Mouse (Mus musculus) embryonic facial prominence, embryonic 13.5 days (tissue): ENCODE results near the gene Sparc. TPM values are rescaled to one million over a fixed set of nuclear protein-coding genes. Genes with fewer than 3 reads are reported as not detected.

ENCODE experiments used
- ATAC-seq: fragments of 200-750 bp; cut with Nextera tagmentation; 2 replicates; pipeline ENCODE4 v1.8.0; 2017; ENCODE audit warnings: low read depth; ENCODE audit not compliant: insufficient number of reproducible peaks, insufficient read depth, low FRiP score, low TSS enrichment
- H3K27ac ChIP-seq: fragments of 300-500 bp; sonication (generic); 2 replicates; pipeline ENCODE4 v1.5.1; 2015; ENCODE audit warnings: moderate library complexity, mild to moderate bottlenecking, inconsistent platforms
- H3K27me3 ChIP-seq: fragments of 300-500 bp; sonication (generic); 2 replicates; pipeline ENCODE4 v1.6.1; 2015; ENCODE audit warnings: mild to moderate bottlenecking, inconsistent platforms
- H3K36me3 ChIP-seq: fragments of 300-500 bp; sonication (generic); 2 replicates; pipeline ENCODE4 v1.6.1; 2015; ENCODE audit warnings: mild to moderate bottlenecking, inconsistent platforms
- H3K4me1 ChIP-seq: fragments of 300-500 bp; sonication (generic); 2 replicates; pipeline ENCODE4 v1.6.1; 2015; ENCODE audit warnings: inconsistent platforms
- H3K4me2 ChIP-seq: fragments of 300-500 bp; sonication (generic); 2 replicates; pipeline ENCODE4 v1.6.1; 2015; ENCODE audit warnings: moderate library complexity, mild to moderate bottlenecking, inconsistent platforms
- H3K4me3 ChIP-seq: fragments of 300-500 bp; sonication (generic); 2 replicates; pipeline ENCODE4 v1.5.1; 2015; ENCODE audit warnings: mild to moderate bottlenecking, inconsistent platforms
- H3K9ac ChIP-seq: fragments of 300-500 bp; sonication (generic); 2 replicates; pipeline ENCODE4 v1.6.1; 2015; ENCODE audit warnings: mild to moderate bottlenecking, inconsistent platforms
- H3K9me3 ChIP-seq: fragments of 300-500 bp; sonication (generic); 2 replicates; pipeline ENCODE4 v1.6.1; 2016; ENCODE audit warnings: inconsistent platforms
- WGBS: fragments of 180-500 bp; shearing (Covaris S2); methylation state at CpG from one replicate; pipeline ENCODE4 v1.1.7; 2015; ENCODE audit warnings: mixed read lengths; 5-methylcytosine and 5-hydroxymethylcytosine counted together
- polyA plus RNA-seq: library from polyadenylated mRNA; unstranded; fragments of >200 nt; fragmentation: Nextera tagmentation; extraction: Ambion mirVana; gene quantifications from 2 replicates; pipeline ENCODE4 v1.2.1, GENCODE M21; 2015

Gene Sparc
- polyA plus RNA-seq, 1 experiment from 2014 or later, result 1,239 TPM

DNA sequence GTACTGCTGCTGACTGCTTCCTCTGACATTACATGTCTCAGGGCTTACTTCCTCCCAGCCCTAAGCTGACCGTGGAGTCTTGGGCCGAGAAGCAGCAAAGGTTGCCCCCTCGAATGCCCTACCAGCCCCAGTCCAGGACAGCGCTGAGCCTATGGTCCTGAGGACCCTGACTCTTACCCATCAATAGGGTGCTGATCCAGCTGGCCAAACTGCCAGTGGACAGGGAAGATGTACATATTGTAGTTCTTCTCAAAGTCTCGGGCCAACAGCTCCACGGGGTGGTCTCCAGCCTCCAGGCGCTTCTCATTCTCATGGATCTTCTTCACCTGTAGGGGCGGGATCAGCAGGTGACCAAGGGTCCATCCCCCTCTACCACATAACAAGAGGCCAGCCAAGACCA lies 24.6 kb downstream of the Sparc start:
- Histone ChIP-seq H3K36me3 (peaks cover 89% of the 10 kb centered on the region), H3K4me2 (no peak overlapping the region), H3K9ac (no peak overlapping the region), H3K9me3 (no peaks in the 10 kb centered on the region), H3K27ac (no peak overlapping the region), H3K4me1 (peaks cover 3% of the 10 kb centered on the region; the same call in 1 of the 2 replicates), H3K27me3 (no peaks in the 10 kb centered on the region), H3K4me3 (no peak overlapping the region)
- ATAC-seq, result 0 out of 2 replicates have a peak, but pooled peaks have one; percentile 35
- whole genome bisulfite sequencing, result 92% methylated on average over 8 of the region's 8 CpGs

GRCm38 (mm10) chr11:55397441-55397840 lies 25.5 kb downstream of the Sparc start:
- no peak overlapping the region for H3K4me2 ChIP-seq
- H3K36me3 ChIP-seq, result peaks cover 80% of the 10 kb centered on the region
- H3K9ac ChIP-seq, result 0 out of 2 replicates have a peak overlapping the region, but pooled peaks have one; percentile 32
- no peaks in the 10 kb centered on the region for H3K9me3 ChIP-seq
- no peak overlapping the region for H3K27ac ChIP-seq
- peaks cover 4% of the 10 kb centered on the region; the same call in 1 of the 2 replicates for H3K4me1 ChIP-seq
- H3K4me3 ChIP-seq, result no peak overlapping the region
- H3K27me3 ChIP-seq, result no peaks in the 10 kb centered on the region
- no peak for ATAC-seq
- WGBS, result 86% methylated on average over 9 of the region's 9 CpGs

DNA sequence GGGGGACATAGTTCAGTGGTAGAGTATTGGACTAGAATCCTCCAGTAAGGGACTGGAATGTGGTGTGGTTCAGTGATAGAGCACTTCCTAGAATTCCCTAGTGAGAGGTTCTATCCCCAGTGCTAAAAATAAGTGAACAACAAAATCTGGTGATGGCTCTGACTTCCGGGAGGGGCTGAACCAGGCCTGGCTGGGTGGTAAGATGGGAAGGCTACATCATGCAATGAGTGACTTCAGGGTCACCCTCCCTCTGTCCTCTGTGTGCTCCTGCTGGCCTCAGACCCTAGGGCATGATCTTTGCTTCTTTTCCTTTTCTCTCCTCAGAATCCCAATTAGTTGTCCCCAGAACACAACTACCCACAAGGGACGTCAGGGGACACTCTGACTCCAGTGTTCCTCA lies 25.9 kb downstream of the Sparc start:
- Histone ChIP-seq H3K9ac (no peak overlapping the region), H3K9me3 (no peaks in the 10 kb centered on the region), H3K4me2 (no peak overlapping the region), H3K27me3 (no peaks in the 10 kb centered on the region), H3K27ac (no peak overlapping the region), H3K36me3 (peaks cover 76% of the 10 kb centered on the region), H3K4me3 (no peak overlapping the region), H3K4me1 (peaks cover 5% of the 10 kb centered on the region; the same call in 1 of the 2 replicates)
- WGBS, result 69% methylated on average over 2 of the region's 2 CpGs
- no peak for ATAC-seq

GRCm38 (mm10) chr11:55395073-55395642 lies 27.8 kb downstream of the Sparc start:
- no peaks in the 10 kb centered on the region for H3K27me3 ChIP-seq
- H3K4me3 ChIP-seq, result no peak overlapping the region
- H3K9me3 ChIP-seq, result no peaks in the 10 kb centered on the region
- H3K4me2 ChIP-seq, result no peak overlapping the region
- H3K27ac ChIP-seq, result 0 out of 2 replicates have a peak overlapping the region, but pooled peaks have one; percentile 24
- H3K4me1 ChIP-seq, result peaks cover 5% of the 10 kb centered on the region; the same call in 1 of the 2 replicates
- H3K36me3 ChIP-seq, result peaks cover 59% of the 10 kb centered on the region
- WGBS, result 77% methylated on average over 7 of the region's 7 CpGs
- no peak overlapping the region for H3K9ac ChIP-seq
- ATAC-seq, result no peak

DNA sequence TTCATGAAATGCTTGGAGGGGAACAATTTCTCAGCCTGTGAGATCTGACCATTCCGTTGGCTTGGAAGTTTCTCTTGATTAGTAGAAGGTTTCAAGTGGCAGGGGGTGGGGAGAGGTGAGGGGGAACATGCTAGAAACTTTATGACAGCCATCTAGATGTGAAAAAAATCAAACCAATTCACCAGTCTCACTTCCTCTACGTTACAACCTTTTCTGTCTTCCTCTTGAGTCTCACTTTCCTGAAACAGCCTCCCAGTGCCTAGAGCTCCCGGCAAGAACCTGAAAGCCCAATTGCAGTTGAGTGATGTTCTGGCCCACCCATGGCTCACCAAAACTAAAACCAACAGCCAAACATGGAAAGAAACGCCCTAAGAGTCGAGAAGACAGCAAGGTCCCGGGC lies 28.4 kb downstream of the Sparc start:
- no peak for ATAC-seq
- Histone ChIP-seq H3K36me3 (peaks cover 53% of the 10 kb centered on the region), H3K9ac (no peak overlapping the region), H3K27me3 (no peaks in the 10 kb centered on the region), H3K9me3 (no peaks in the 10 kb centered on the region), H3K4me3 (no peak overlapping the region), H3K27ac (peak overlapping the region; percentile 24; the same call in 1 of the 2 replicates), H3K4me2 (no peak overlapping the region), H3K4me1 (peaks cover 5% of the 10 kb centered on the region; the same call in 1 of the 2 replicates)
- WGBS, result 63% methylated on average over 6 of the region's 6 CpGs

DNA sequence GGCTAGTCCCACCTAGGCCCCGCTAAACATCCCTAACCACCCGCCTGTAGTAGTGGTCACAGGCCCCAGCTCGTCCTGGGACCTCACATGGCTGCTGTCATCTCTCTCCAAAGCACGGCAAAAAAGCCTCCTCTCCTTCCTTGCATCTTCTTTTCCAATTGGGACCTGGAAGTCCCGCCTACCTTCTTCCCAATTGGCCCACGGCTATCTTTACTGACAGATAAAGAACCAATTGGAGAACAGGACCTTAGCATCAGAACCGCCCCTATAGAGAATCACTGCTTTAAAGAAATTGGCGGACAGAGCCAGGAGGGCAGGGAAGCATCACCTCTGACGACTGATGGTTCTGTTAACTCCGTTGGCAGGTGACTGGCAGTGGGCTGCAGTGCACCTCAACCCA lies 30.5 kb downstream of the Sparc start:
- no peak for ATAC-seq

GRCm38 (mm10) chr11:55389778-55390177 lies 33.2 kb downstream of the Sparc start:
- ATAC-seq, result no peak
- peaks cover 2% of the 10 kb centered on the region; the same call in 1 of the 2 replicates for H3K4me1 ChIP-seq
- no peak overlapping the region for H3K4me2 ChIP-seq
- 1% methylated on average over 2 of the region's 2 CpGs for WGBS
- peaks cover 10% of the 10 kb centered on the region for H3K36me3 ChIP-seq
- no peaks in the 10 kb centered on the region for H3K9me3 ChIP-seq
- H3K27ac ChIP-seq, result no peak overlapping the region
- H3K9ac ChIP-seq, result no peak overlapping the region
- H3K4me3 ChIP-seq, result no peak overlapping the region
- no peaks in the 10 kb centered on the region for H3K27me3 ChIP-seq

More for the DNA sequence above, 30.5 kb downstream of the Sparc start:
- WGBS, result 25% methylated on average over 10 of the region's 10 CpGs
- H3K27me3 ChIP-seq, result no peaks in the 10 kb centered on the region
- peak overlapping the region; percentile 21 for H3K4me2 ChIP-seq
- no peak overlapping the region for H3K27ac ChIP-seq
- no peaks in the 10 kb centered on the region for H3K9me3 ChIP-seq
- H3K4me3 ChIP-seq, result no peak overlapping the region
- no peak overlapping the region for H3K9ac ChIP-seq
- H3K4me1 ChIP-seq, result peaks cover 5% of the 10 kb centered on the region; the same call in 1 of the 2 replicates
- H3K36me3 ChIP-seq, result peaks cover 32% of the 10 kb centered on the region

- H3K9ac ChIP-seq, result no peak overlapping the region
- H3K4me2 ChIP-seq, result no peak overlapping the region
- no peak for ATAC-seq
- H3K36me3 ChIP-seq, result no peaks in the 10 kb centered on the region
- H3K27ac ChIP-seq, result no peak overlapping the region
- whole genome bisulfite sequencing, result 54% methylated on average over 8 of the region's 8 CpGs
- H3K9me3 ChIP-seq, result no peaks in the 10 kb centered on the region
- peaks cover 18% of the 10 kb centered on the region for H3K4me1 ChIP-seq
- no peak overlapping the region for H3K4me3 ChIP-seq
- no peaks in the 10 kb centered on the region for H3K27me3 ChIP-seq
Observed at GRCm38 (mm10) chr11:55387576-55387975, 35.4 kb downstream of the Sparc start.

DNA sequence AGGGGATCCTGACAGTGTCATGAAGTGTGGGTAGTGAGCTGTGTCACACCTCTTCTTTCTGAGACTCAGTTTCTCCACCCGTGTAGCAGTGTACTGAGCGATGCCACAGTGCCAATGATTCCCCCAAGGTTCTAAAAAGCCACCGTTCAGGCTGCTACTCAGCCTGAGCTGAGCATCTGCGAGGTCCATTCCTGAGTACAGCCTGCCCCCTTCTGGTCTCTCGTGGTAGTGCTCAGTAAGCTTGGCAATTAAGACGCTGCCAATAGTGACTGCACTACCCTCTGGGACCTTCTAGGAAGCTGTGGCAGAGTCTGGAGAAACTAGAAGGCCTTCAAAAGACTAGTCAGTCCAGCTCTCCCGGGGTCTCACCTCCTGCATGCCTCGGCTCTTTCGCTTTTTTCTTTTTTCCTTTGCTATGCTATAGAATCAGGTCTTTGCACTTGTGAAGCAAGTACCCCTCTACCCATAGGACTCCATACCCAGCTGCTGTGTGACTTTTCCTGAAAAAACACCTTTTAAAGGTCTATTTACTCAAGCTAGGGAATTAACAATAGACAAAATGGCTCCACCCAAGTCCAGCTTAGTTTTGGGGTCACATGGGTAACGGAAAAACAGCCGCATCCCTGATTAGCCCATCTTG lies 36.4 kb downstream of the Sparc start:
- no peak overlapping the region for H3K27ac ChIP-seq
- H3K36me3 ChIP-seq, result no peaks in the 10 kb centered on the region
- H3K4me1 ChIP-seq, result peaks cover 23% of the 10 kb centered on the region
- peak overlapping the region; percentile 17; the same call in 1 of the 2 replicates for H3K4me2 ChIP-seq
- H3K9me3 ChIP-seq, result no peaks in the 10 kb centered on the region
- no peak overlapping the region for H3K4me3 ChIP-seq
- H3K27me3 ChIP-seq, result no peaks in the 10 kb centered on the region
- no peak overlapping the region for H3K9ac ChIP-seq
- no peak; the same call in 1 of the 2 replicates for ATAC-seq
- 13% methylated on average over 11 of the region's 11 CpGs for WGBS

DNA sequence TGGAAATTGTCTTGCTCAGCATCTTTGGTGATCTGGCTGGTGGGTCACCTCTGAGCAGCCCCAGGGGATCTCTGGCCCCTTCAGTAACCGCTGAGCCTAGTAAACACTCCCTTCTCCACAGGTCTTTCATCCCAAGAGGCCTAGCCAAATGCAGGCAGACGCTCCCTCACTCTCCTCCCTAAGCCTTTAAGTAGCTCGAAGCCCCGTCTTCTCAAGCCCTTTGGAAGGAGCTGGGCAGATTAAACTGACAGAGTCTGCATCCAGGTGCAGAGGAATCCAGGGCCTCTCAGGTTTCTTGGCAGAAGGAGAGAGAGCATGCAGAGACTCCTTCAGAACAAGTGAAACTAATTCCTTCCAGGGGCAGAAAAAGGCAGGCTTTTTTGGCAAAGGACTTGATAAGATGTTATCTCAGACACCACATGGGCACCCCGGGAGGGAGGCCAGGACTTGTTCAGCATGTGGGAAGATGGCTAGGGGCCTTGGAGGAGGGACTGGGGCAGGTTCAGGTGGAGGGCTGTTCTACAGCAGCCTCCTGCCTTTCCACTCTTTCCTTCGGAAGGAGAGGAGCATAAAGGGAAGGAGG lies 39.4 kb downstream of the Sparc start:
- H3K4me2 ChIP-seq, result no peak overlapping the region
- H3K27me3 ChIP-seq, result no peaks in the 10 kb centered on the region
- no peak overlapping the region; the same call in 1 of the 2 replicates for H3K9ac ChIP-seq
- 9% methylated on average over 6 of the region's 6 CpGs for WGBS
- H3K4me3 ChIP-seq, result no peak overlapping the region
- H3K9me3 ChIP-seq, result no peaks in the 10 kb centered on the region
- H3K27ac ChIP-seq, result peak overlapping the region; percentile 80
- no peaks in the 10 kb centered on the region for H3K36me3 ChIP-seq
- H3K4me1 ChIP-seq, result peaks cover 38% of the 10 kb centered on the region
- peak; percentile 44 for ATAC-seq

- 34% methylated on average over 6 of the region's 6 CpGs for WGBS
- no peak for ATAC-seq
- no peak overlapping the region for H3K9ac ChIP-seq
- H3K27ac ChIP-seq, result no peak overlapping the region
- H3K4me1 ChIP-seq, result peaks cover 44% of the 10 kb centered on the region
- no peak overlapping the region for H3K4me3 ChIP-seq
- H3K9me3 ChIP-seq, result no peaks in the 10 kb centered on the region
- no peak overlapping the region for H3K4me2 ChIP-seq
- H3K27me3 ChIP-seq, result no peaks in the 10 kb centered on the region
- no peaks in the 10 kb centered on the region for H3K36me3 ChIP-seq
Observed at GRCm38 (mm10) chr11:55380908-55381307, 42.1 kb downstream of the Sparc start.
